Mouse (Mus musculus): Measurements from ENCODE around the gene Ly75.

Gene Ly75

DNA sequence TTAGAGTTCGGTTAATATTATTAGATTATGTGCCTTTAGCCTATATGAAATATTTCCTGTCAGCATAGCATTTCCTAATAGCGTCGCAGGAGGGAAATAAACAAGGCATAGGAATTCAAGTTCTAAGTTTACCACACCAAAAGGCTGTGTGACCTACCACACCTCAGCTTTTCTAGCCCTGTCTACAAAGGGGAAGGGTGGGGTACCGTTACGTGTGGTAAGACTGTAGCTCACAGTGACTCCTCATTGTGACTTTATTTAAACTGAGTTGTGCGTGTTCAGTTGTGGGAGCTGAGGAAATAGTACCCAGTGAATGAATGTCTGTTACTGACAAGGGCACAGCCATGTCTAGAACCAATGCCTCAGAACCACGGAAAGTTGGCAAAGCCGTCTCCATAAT lies 8.0 kb downstream of the Ly75 start:
- DNase-seq (ENCODE audit: inconsistent age in 2 of 2, low spot score in 1 of 2), result no peak

DNA sequence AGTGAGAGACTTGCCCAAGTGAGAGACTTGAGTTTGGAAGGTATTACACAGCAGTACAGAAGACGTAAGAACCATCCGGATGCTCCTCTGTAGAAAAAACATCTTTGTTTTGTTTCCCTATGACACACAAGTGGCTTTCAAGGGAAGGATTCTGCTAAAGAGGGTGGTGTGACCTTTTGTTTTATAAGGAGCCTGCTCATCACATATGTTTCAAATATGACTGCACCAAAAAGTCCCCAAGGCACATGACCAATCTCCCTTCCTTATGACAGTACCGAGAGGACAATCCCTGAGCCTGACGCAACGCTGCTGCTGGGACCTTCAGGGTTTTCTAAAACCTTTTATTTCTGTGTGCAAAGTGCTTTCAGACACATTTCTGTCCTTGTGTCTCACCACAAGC lies 12.9 kb downstream of the Ly75 start:
- no peak for DNase-seq (ENCODE audit: inconsistent age in 2 of 2, low spot score in 1 of 2)

DNA sequence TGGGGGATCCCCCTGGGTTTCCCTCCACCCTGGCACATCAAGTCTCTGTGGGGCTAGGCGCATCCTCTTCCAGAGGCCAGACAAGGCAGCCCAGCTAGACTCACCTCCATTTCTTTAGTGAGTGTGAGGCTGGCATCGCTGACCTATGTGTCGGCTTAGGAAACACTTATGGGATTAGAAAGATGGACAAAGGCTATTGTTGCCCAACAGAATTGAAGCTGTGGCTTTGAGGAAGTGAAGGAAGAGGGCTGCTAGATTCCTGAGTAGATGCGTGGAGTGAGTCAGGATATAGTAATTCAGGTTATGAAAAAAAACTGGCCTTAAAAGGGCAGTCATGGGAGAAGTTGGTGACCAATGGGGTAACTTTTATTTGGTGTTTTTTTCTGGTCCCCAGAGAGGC lies 13.6 kb downstream of the Ly75 start:
- DNase-seq (ENCODE audit: inconsistent age in 2 of 2, low spot score in 1 of 2), result no peak

DNA sequence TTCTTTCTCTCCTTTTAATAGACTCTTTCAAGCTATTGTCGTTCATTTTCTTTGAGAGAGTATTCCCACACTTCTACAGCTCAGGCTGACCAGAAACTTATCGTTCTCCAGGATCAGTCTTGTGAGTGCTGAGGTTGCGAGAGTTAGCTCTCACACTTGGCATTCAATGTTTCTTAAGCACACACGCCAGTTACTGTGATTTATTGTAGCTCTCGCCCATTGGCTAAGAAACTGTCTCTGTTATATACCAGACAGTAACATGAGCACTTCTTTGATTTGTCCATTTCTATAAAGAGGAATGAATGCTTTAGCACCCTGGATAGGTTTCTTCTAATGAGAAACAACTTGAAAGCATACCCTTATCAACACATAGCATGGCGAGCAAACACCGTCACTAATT lies 15.2 kb downstream of the Ly75 start:
- no peak for DNase-seq (ENCODE audit: inconsistent age in 2 of 2, low spot score in 1 of 2)

DNA sequence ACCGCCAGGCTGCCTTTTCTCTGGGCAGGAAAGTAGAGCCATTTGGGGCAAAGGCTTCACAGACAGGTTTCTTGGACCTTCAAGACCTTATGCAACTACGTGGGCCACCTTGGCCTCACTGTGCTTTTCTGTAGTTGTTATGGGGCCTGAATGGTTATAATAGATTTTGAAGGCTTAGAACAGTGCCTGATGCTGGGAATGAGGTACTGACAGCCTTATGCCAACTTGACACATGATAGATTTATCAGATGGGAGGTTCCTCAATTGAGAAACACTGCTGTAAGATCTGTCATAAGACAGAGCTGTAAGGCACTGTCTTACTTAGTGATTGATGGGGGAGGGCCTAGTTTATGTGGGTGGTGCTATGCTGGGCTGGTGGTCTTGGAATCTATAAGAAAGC lies 15.9 kb downstream of the Ly75 start:
- no peak for DNase-seq (ENCODE audit: inconsistent age in 2 of 2, low spot score in 1 of 2)

DNA sequence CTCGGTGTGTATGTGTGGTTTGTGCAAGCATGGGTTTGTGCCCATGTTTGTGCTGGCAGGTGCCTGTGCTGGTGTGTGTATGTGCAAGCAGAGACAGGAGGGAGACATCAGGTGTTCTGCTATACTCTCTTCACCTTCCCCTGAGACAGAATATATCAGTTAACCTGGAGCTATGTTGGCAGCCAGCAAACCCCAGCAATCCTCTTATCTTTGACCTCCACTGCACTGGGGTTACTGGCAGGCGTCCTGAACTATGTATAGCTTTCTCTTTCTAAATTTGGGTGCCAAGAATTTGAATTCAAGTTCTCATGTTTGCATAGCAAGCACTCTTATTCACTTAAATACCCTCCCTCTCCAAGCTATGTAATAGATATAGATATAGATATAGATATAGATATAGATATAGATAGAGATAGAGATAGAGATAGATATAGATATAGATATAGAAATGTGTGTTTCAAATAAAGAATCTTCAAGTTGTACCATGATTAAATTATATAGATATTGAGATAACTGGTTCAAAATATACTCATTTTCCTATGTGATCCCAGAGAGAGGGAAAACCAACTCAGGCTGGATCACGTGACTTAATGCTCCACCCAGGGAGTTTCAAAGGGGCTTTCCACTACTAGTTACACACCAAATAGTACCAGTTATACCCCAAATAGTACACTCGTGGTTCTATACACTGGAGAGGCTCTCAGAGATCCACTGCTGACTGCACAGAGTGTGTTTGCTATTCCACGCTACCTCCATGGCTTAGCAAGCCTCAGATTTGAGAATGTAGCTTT lies 17.1 kb downstream of the Ly75 start:
- DNase-seq (ENCODE audit: inconsistent age in 2 of 2, low spot score in 1 of 2), result no peak

DNA sequence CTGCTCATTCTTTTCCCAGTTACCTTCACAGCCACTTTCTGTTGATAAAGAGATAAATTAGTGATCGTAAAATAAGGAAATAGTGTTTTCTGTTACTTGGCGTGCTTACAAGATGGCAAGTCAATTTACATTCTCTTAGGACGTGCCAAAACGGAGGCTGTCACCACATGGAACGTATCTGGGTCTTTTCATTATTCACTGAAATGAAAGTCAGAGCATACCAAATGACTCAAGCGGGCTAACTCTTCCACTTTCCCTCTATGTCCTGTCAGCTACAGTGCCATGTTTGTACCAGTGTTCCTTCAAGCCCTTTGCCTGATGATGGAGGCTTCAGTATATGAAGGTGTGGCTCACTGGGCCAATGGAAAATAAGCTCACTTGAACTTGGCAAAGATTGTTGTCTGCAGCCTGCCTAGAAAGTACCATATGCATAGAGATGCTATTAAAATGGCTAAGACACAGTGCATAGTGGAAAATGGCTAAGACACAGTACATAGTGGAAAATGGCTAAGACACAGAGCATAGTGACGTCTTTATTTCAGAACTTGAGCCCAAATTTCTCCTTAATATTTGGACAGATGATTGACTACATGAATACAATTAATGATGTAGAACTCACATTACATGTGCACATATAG lies 17.8 kb downstream of the Ly75 start:
- DNase-seq (ENCODE audit: inconsistent age in 2 of 2, low spot score in 1 of 2), result no peak

DNA sequence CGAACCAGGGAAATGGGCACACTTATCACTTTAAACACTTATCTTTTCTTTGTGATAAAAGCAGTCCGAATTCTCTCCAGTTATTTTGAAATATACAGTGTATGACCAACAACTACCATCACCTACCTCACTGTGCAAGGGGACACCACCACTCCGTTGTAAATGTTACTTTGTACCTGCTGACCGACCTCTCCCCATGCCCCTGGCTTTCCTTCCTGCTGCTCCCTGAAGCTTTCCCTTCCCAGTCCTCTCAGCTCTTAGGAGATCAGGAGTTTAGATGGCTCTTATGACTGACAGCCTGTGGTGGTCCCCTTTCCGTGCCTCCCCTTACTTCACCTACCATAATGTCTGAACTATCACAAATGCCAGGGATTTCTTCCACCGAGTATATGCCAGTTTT lies 21.0 kb downstream of the Ly75 start:
- no peak for DNase-seq (ENCODE audit: inconsistent age in 2 of 2, low spot score in 1 of 2)

DNA sequence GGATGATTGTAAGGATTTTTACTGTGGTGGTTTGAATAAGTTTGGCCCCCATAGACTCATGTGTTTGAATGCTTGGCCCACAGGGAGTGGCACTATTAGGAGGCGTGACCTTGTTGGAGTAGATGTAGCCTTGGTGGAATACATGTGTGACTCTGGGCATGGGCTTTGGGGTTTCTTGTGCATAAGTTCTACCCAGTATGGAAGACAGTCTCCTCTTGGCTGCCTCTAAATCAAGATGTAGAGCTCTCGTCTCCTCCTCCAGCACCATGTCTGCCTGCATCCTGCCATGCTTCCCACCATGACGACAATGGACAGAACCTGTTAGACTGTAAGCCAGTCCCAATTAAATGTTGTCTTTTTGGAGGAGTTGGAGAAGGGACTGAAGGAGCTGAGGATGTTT lies 23.3 kb downstream of the Ly75 start:
- no peak for DNase-seq (ENCODE audit: inconsistent age in 2 of 2, low spot score in 1 of 2)

DNA sequence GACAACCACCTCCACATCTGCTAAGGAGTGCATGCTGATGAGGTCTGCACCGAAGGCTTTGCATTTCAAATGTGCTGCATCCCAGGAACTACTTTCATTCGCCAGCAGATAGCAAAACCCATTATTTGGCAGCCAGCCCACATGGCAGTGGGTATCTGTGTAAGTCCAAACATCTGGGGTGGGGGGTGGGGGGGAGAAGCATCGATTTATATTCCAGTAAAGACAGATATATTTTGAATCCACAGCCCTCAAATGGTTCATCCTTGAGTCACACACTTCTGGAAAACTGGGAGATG lies 27.8 kb downstream of the Ly75 start:
- DNase-seq (ENCODE audit: inconsistent age in 2 of 2, low spot score in 1 of 2), result no peak

DNA sequence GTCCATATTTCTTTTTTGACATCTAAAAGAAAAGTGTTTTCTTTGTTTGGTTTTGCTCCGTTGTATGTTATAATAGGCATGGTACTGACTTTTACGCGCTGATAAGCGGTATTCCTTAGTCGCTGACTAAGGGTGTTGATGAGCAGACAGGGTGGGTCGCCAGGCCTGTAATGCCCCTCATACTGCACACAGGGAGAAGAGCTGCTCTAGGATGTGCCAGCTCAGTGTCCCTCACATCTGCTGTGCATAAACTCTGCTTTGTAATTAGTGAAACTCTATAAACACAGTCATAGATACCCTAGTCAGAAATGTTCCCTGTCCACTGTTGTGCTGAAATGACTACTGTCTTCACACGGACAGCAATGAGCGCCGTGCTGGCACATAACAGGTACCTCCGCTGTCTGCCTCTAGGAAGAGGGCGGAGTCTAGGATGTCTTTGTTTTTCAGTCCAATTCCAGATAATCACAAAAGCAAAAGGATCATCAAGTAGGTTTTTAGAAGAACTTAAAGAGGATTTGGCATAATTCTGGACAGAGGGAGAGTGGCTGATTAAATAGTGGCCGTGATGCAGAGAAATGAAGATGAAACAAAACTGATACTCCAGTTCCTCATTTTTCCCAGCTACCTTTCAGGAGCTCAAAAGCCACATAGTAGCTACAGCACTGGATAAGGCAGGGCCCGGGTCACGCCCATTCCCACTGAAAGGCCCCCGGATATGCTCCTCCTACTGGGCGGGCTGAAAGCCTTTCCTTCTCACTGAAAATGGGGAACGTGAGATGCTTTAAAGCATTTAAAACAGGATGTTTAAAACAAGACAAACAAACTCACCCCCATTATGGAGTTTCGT lies 28.3 kb downstream of the Ly75 start:
- DNase-seq (ENCODE audit: inconsistent age in 2 of 2, low spot score in 1 of 2), result no peak

DNA sequence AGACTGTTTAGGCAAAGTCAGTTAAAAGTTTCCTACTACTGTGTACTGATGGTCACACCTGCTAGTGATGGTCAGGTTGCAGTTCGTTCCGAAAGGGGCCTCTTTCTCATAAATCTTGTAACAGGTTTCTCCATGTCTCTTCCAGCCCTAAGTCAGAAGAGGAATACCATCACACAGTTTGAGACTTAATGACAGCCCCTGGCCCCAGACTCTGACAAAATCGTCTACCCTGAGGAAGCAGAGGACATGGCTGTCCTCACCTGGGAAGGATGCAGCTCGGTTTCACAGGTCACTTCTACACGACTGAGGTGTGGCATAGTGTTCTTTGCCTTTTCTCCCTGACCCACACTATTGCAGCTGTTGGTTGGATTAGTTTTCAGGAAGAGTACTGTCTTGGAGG lies 30.8 kb downstream of the Ly75 start:
- no peak for DNase-seq (ENCODE audit: inconsistent age in 2 of 2, low spot score in 1 of 2)

DNA sequence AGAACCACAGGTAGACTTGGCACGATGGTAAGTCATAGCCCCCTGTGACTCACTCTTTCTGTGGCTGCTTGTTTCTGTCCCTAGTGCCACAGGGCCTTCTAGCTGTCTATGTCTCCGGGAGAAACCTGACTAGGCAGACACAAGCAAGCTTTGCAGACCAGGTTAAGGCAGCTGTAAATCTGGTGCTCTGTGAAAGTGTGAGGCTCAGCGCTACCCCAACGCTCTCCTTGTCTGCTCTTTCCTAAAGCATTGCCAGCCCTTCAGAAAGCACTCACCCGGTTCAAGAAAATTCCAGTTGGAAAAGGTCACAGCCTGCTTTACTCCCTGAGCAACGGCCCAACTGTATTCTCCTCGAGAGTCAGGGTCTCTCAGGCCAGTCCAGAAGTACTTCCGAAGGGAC lies 31.3 kb downstream of the Ly75 start:
- DNase-seq (ENCODE audit: inconsistent age in 2 of 2, low spot score in 1 of 2), result no peak

DNA sequence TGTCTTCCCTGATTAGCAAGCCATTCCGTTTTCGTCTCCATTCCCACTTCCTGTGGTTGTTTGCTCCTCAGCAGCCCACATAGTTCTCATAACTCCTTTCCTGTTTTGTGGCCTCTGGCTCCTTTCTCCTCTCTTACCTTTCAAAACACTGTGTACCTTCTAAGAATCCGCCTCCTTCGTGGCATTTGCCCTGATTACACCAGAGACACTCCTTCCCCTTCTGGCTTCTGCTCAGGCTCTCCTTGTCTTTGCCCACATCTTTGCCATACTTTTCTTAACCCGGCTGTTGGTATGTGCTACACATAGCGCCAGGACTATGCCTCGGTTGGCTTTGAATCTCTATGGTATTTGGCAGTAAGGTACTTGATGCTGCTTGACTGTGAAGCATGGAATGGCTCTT lies 35.2 kb downstream of the Ly75 start:
- DNase-seq (ENCODE audit: inconsistent age in 2 of 2, low spot score in 1 of 2), result no peak

DNA sequence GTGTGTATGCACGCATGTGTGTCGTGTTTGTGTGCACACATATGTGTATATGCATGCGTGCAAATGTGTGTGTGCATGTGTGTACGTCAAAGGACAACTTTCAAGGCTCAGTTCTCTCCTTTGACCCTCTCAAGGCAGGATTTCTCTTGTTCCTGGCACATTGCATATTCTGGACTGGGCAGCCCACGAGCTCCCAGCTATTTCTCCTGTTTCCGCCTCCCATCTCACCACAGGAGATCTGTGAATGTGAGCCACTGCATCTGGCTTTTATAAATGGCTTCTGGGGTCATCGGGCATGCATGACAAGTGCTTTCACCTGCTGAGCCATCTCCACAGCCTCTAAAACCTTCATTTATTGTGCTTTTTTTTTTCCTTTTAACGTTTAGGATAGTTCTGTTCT lies 36.6 kb downstream of the Ly75 start:
- no peak for DNase-seq (ENCODE audit: inconsistent age in 2 of 2, low spot score in 1 of 2)

DNA sequence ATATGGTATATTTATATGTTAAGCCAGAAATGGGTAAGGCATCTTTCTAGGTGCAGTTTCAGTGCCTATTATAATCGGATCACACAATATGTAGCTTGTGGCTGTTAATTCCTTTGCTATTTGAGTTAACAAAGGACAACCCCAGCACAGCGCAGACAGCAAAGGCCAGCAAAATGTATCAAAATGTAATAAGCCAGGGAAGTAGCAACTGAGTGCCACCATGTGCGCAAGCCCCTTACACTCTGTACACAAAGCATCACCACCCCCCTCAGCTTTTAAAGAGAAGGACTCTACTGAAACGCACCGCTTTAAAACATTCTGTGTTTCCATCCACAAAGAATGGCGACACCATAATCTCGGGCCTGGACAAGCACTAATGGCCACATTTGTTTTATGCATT lies 37.4 kb downstream of the Ly75 start:
- no peak for DNase-seq (ENCODE audit: inconsistent age in 2 of 2, low spot score in 1 of 2)

DNA sequence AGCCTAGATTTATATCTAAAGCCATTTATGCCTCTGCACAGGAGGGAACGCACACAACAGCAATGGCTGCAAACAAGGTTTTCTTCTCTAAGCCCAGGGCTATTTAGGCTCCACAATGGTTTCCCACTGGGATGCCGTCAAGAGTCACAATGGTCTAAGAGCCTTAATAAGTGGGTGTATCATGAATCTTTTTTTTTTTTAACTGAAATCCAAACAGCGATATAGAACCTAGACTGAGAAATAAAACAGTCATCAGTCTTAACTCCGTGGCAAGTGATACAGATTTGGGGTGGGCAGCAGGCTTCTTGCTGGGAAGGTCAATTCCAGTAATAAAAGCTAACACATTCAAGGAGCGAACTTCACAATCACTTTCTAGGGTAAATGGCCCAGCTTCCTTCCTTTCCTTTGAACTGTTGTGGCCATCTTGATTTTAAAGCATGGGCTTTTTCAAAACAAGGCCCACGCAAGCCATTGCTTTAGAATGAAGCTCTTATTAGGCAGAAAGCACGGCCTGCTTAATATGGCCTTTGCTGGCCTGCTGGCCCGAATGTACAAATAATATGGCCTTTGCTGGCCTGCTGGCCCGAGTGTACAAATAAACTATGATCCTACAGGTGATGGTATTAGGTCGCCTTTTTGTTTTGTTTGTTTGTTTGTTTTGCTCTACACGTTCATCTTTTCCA lies 39.4 kb downstream of the Ly75 start:
- no peak for DNase-seq (ENCODE audit: inconsistent age in 2 of 2, low spot score in 1 of 2)

DNA sequence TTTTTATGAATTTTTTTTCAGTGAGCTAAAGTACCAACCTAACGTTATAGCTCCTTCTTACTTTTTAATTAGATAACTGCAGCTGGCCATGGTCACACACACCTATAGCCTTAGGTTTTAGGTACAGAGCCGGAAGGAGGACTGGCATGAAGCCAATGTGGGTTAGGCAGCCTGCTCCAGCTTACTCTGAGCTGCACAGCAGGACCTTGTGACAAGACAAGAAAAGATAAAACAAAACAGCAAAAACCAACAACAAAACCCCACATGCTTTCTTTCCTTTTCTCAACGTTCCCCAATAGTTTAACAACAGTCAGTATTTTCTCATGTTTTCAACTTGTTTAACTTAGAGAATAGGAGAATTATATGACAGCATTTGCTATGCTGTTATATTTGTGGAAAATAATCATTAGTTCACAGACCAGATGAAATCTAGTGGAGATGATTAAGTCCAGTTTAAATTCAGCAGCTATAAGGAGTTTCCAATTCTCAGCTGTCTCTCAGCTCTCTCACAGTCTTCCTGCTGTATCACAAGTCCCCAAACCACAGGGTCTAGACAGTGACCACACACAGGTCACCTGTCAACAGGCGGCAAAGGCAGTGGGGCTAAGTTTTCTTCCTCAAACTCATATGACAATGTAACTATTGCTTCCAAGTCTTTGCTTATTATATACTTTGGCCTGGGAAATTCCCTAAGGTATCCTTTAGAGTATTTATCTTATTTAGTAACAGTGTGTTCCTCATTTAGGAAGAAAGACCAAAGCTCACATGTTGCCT lies 40.8 kb downstream of the Ly75 start:
- DNase-seq (ENCODE audit: inconsistent age in 2 of 2, low spot score in 1 of 2), result no peak

DNA sequence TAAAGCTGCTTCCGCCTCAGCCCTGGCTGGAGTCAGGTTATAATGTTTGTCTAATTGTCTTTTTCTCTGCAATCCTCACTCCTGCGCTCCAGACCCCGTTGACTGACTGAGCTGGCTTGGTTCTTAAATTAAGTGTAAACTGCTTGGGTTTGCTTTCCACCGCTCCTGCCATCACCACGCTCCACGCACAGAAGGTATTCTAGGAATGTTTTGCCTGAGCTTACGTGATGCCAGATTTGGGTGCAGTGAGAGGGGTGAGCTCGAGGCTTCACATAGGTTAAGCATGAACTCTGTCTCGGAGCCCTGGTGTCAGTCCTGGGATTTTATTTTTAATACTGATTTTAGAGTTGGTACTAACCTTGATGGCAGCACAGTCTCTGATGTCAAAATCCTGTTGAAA lies 45.2 kb downstream of the Ly75 start:
- DNase-seq (ENCODE audit: inconsistent age in 2 of 2, low spot score in 1 of 2), result no peak

DNA sequence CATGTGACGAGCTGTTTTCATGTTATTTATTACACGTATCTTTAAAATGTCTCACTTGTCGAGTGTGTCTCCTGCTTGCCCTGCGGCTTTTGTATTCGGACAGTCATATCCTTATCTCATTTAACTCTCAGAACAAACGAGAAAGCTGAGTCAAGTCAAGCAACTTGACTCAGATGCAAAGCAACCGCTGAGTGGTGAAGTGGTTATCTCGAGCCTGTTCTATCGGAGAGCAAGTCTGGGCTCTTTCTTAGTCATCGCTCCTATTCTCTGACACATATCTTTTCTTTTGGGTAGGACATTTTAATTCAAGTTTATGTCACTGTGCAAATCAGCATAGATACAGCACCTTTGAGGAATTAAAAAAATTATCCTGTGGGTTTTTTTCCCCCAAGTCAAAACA lies 54.5 kb downstream of the Ly75 start:
- no peak for DNase-seq (ENCODE audit: inconsistent age in 2 of 2, low spot score in 1 of 2)

DNA sequence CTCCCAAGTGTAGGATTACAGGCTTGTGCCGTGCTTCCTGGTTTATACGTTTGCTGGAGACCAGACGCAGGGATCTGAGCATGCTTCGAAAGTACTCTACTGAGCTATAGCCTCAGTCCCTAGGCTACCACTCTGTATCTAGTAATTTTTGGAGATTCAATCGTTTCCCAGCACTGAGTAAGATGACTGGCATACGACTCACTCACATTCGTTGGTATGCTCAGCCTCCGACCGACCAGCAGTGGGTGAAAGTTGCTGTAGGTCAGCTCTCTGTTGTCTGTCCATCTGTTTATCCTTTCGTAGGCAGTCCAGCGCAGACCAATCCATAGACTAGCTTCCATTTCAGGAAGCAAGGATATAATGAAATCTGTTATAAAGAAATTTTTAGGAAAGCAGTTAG lies 55.5 kb downstream of the Ly75 start:
- DNase-seq (ENCODE audit: inconsistent age in 2 of 2, low spot score in 1 of 2), result no peak

All from adrenal gland, adult (tissue).